In genomic region chr14:12592472-12593075, GRCm38 (mm10) we compare ENCODE assay signal across 14 mouse cellular contexts.
DNase-seq lines count a peak whose midpoint lies in the region; ATAC-seq and TF ChIP-seq lines count a peak whose summit lies in the region.
"Had no signal": no experiment of that assay in that cellular context is flagged by ENCODE, and none has a peak within 500 bp of the region (broad histone marks: within the 10 kb centered on the region; RNA-seq: fewer than 3 reads in every experiment).

No protein-coding gene starts in this region.

- peak overlapping the region; percentile 44 for H3K27ac ChIP-seq in hindbrain, embryonic 15.5 days (replicated peaks)
- H3K27ac ChIP-seq in hindbrain, embryonic 12.5 days: no peak overlapping the region
- peak overlapping the region; percentile 42; the same call in 1 of the 2 replicates for H3K27ac ChIP-seq in forebrain, postnatal 0 days (ENCODE audit: low read depth, low read length)
- H3K27ac ChIP-seq: gastrocnemius, adult 2 months; stomach, embryonic 15.5 days had no signal

- peaks cover 8% of the 10 kb centered on the region; the same call in 1 of the 2 replicates for H3K36me3 ChIP-seq in hindbrain, embryonic 15.5 days
- H3K36me3 ChIP-seq in hindbrain, embryonic 12.5 days: 0 out of 2 replicates have a peak, but pooled peaks cover 7% of the 10 kb centered on the region
- no peaks in the 10 kb centered on the region for H3K36me3 ChIP-seq in forebrain, postnatal 0 days (ENCODE audit: insufficient read depth)
- H3K36me3 ChIP-seq: stomach, embryonic 15.5 days had no signal

- TF ChIP-seq POLR2A in brain, embryonic 14.5 days (IDR thresholded peaks at IDR 0.05; ENCODE audit: borderline replicate concordance, extremely low read depth, insufficient read depth, insufficient read length, poor library complexity, severe bottlenecking): no peak

- no peak overlapping the region for H3K4me2 ChIP-seq in hindbrain, embryonic 15.5 days
- no peak overlapping the region for H3K4me2 ChIP-seq in hindbrain, embryonic 12.5 days (replicated peaks)
- H3K4me2 ChIP-seq in forebrain, postnatal 0 days (ENCODE audit: low read depth): no peak overlapping the region
- H3K4me2 ChIP-seq: liver, embryonic 11.5 days; stomach, embryonic 15.5 days had no signal

- TF ChIP-seq CTCF in brain, embryonic 14.5 days (IDR thresholded peaks at IDR 0.05; ENCODE audit: borderline replicate concordance, extremely low read depth, insufficient read depth, insufficient read length): no peak
- TF ChIP-seq CTCF in forebrain, postnatal 0 days (IDR thresholded peaks at IDR 0.05; ENCODE audit: low read depth): no peak

- peaks cover 19% of the 10 kb centered on the region for H3K4me1 ChIP-seq in hindbrain, embryonic 15.5 days (replicated peaks)
- no peaks in the 10 kb centered on the region for H3K4me1 ChIP-seq in hindbrain, embryonic 12.5 days
- H3K4me1 ChIP-seq in forebrain, postnatal 0 days (ENCODE audit: insufficient read depth): 0 out of 2 replicates have a peak, but pooled peaks cover 3% of the 10 kb centered on the region
- H3K4me1 ChIP-seq: megakaryocyte, embryonic 14.5 days; stomach, embryonic 15.5 days had no signal

- ATAC-seq in hindbrain, embryonic 15.5 days (ENCODE audit: low FRiP score, low read depth): peak; percentile 66; the same call in 1 of the 2 replicates
- ATAC-seq in hindbrain, embryonic 12.5 days (ENCODE audit: low FRiP score): no peak
- ATAC-seq in forebrain, postnatal 0 days: peak; percentile 54; the same call in 1 of the 2 replicates

- no peak overlapping the region for H3K9ac ChIP-seq in hindbrain, embryonic 15.5 days
- no peak overlapping the region for H3K9ac ChIP-seq in hindbrain, embryonic 12.5 days
- H3K9ac ChIP-seq in forebrain, postnatal 0 days: no peak overlapping the region
- H3K9ac ChIP-seq: stomach, embryonic 15.5 days had no signal

- DNase-seq in brain, embryonic 14.5 days (ENCODE audit: low read depth): peak; percentile 90
- peak; percentile 74 to 77 for DNase-seq in cerebellum, adult 18-20 months
- peak; percentile 45 for DNase-seq in forebrain, postnatal 0 days
- no peak for DNase-seq in gastrocnemius, adult 8-10 months (ENCODE audit: low spot score in 2 of 2)
- DNase-seq in ovary, postnatal 14 days (ENCODE audit: low spot score): no peak
- no peak for DNase-seq in urinary bladder, postnatal 14 days (ENCODE audit: low spot score)
- DNase-seq: gastrocnemius, adult 2 months; kidney, adult 11 months; thymus, postnatal 25 days had no signal

- no peaks in the 10 kb centered on the region for H3K27me3 ChIP-seq in hindbrain, embryonic 15.5 days
- no peaks in the 10 kb centered on the region for H3K27me3 ChIP-seq in hindbrain, embryonic 12.5 days
- no peaks in the 10 kb centered on the region for H3K27me3 ChIP-seq in forebrain, postnatal 0 days (ENCODE audit: insufficient read depth, low read length)
- H3K27me3 ChIP-seq: megakaryocyte, embryonic 14.5 days; stomach, embryonic 15.5 days had no signal

- 44% methylated on average over 5 of the region's 5 CpGs for WGBS in hindbrain, embryonic 15.5 days
- WGBS in hindbrain, embryonic 12.5 days: 81% methylated on average over 5 of the region's 5 CpGs
- 18% methylated on average over 5 of the region's 5 CpGs for WGBS in forebrain, postnatal 0 days

- no peaks in the 10 kb centered on the region for H3K9me3 ChIP-seq in hindbrain, embryonic 15.5 days
- no peaks in the 10 kb centered on the region for H3K9me3 ChIP-seq in hindbrain, embryonic 12.5 days (replicated peaks)
- no peaks in the 10 kb centered on the region for H3K9me3 ChIP-seq in forebrain, postnatal 0 days (ENCODE audit: low read length)
- H3K9me3 ChIP-seq: megakaryocyte, embryonic 14.5 days; stomach, embryonic 15.5 days had no signal

- H3K4me3 ChIP-seq in hindbrain, embryonic 15.5 days: no peak overlapping the region
- no peak overlapping the region for H3K4me3 ChIP-seq in hindbrain, embryonic 12.5 days
- H3K4me3 ChIP-seq in forebrain, postnatal 0 days (ENCODE audit: low read depth, low read length): no peak overlapping the region
- H3K4me3 ChIP-seq: gastrocnemius, adult 2 months; megakaryocyte, embryonic 14.5 days; stomach, embryonic 15.5 days had no signal

Comparison
In these comparisons a context has a peak if more than half of its experiments do, and no peak if none do; other contexts are left out.
1. DNase-seq: peak in brain, embryonic 14.5 days (single experiment), cerebellum, adult 18-20 months (2 of 2) and forebrain, postnatal 0 days (single experiment); none in gastrocnemius, adult 8-10 months (0 of 2), ovary, postnatal 14 days (single experiment) and urinary bladder, postnatal 14 days (single experiment).